Mouse (Mus musculus) heart, embryonic 16.5 days (tissue): ENCODE results near the gene AI182371. TPM values are rescaled to one million over a fixed set of nuclear protein-coding genes. Genes with fewer than 3 reads are reported as not detected.

Experiments
- polyA plus RNA-seq: library from polyadenylated mRNA; unstranded; fragments of >200 nt; fragmentation: Nextera tagmentation; extraction: Ambion mirVana; gene quantifications from 2 replicates; pipeline ENCODE4 v1.2.1, GENCODE M21; 2015

Gene AI182371
- polyA plus RNA-seq, 1 experiment from 2014 or later: 0.42 TPM

Other genes with a start within 250 kb of the AI182371 start
- 0.20 and 0.32 TPM in 2 replicates for gene Cutal, start 227.1 kb downstream of the AI182371 start, polyA plus RNA-seq
- 54.0 and 57.4 TPM in 2 replicates for gene Psmd5, start 226.6 kb downstream of the AI182371 start, polyA plus RNA-seq
- 2.1 and 2.6 TPM in 2 replicates for gene Phf19, start 187.5 kb downstream of the AI182371 start, polyA plus RNA-seq
- 2.7 and 3.3 TPM in 2 replicates for gene Traf1, start 139.8 kb downstream of the AI182371 start, polyA plus RNA-seq
- gene Hc, start 40.1 kb downstream of the AI182371 start, polyA plus RNA-seq: 0.09 and 0.35 TPM in 2 replicates
- 19.7 and 21.3 TPM in 2 replicates for gene Cntrl, start 7.9 kb upstream of the AI182371 start, polyA plus RNA-seq
- gene Rab14, start 99.6 kb upstream of the AI182371 start, polyA plus RNA-seq: 256 and 284 TPM in 2 replicates
- 348 and 376 TPM in 2 replicates for gene Gsn, start 154.8 kb upstream of the AI182371 start, polyA plus RNA-seq
- gene Stom, start 235.4 kb upstream of the AI182371 start, polyA plus RNA-seq: 61.1 and 64.2 TPM in 2 replicates